Mouse (Mus musculus): ENCODE measurements around the gene Tas2r102.

Tas2r102 gene

GRCm38 (mm10) chr6:132761831-132762230 is at the start of gene Tas2r102:
Gene Tas2r102 (plus strand): TSS chr6:132762131.
- no peak for DNase-seq (ENCODE audit: low spot score)

GRCm38 (mm10) chr6:132737935-132738334 is 24.0 kb upstream of the Tas2r102 start, which contains the start of gene Tas2r115:
Gene Tas2r115 (minus strand): TSS chr6:132738035.
- DNase-seq (ENCODE audit: low spot score), result no peak

- DNase-seq (ENCODE audit: low spot score), result no peak
Measured at GRCm38 (mm10) chr6:132750206-132750605, 11.7 kb upstream of the Tas2r102 start.

DNA sequence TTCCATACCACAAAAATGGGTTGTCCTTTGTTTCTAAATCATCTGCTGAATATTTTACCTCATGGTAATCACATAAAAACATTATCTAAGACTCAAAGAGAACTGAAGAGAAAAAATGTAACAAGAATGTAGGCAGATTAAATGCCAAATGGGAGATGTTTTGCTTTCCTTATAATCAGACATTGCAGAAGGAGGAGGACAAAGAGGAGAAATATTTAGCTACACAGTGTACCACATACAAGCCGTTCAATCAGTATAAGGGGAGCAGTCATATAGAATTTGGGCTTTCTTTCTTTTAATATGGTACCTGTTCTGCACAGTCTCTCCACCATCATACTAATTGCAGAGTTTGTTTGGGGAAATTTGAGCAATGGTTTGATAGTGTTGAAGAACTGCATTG is 7.5 kb upstream of the Tas2r102 start, which contains the start of gene Tas2r124:
Tas2r124 (plus strand) TSS at position 301 of the 400 bp plus-strand sequence.
- DNase-seq (ENCODE audit: low spot score), result no peak

GRCm38 (mm10) chr6:132778062-132778461 is 16.1 kb downstream of the Tas2r102 start, which contains the start of gene Tas2r136:
Gene Tas2r136 (minus strand): TSS chr6:132778162.
- no peak for DNase-seq (ENCODE audit: low spot score)

DNA sequence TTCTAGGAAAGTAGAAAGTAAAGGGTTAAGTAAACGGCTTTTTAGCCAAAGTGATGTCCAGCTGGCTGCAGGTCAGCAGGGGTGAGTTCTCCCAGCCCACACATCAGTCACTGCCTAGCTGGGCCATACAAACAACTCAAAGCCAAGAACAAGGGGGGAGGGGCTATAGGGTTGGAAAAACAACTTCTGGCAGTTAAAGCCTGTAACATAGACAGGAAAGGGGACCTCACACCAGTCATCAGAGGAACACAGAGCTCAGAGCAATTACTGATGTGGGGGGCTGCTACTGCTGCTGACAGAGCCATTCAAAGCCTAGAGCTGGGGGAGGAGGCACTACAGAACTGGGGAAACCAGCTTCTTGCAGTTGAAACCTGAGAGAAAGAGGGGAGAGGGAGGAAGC is 33.5 kb downstream of the Tas2r102 start:
- DNase-seq (ENCODE audit: low spot score), result no peak

DNA sequence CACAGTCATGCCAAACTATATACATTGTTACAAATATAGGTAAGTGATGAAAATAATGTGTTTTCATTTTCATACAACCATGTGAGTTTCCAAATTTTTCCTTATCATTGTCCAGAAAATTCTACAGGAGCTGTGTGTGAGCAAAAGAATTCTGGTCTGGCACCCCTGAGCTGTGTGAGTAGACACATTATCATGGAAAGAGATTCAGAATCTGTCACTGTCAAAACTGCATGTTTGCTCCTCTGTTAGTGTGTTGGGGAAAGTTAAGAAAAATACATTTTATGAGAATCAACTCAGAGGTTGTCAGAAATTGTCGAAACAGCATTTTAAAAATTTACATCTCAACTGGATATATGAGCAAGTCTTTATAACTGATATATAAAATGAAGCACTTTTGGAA is 40.6 kb downstream of the Tas2r102 start, which contains the start of gene Tas2r117:
Tas2r117 (plus strand) TSS at position 301 of the 400 bp plus-strand sequence.
- DNase-seq (ENCODE audit: low spot score), result no peak
